Mouse (Mus musculus) B cell, adult 67 days (primary cell): Measurements from ENCODE around the gene Dapl1. TPM values are rescaled to one million over a fixed set of nuclear protein-coding genes. Genes with fewer than 3 reads are reported as not detected.

Experiments used
- total RNA-seq, 2 experiments: library from RNA; stranded (reverse); gene quantifications; 4 replicates each; pipeline ENCODE4 v1.2.4; 2023

Gene Dapl1
- not detected for total RNA-seq

DNA sequence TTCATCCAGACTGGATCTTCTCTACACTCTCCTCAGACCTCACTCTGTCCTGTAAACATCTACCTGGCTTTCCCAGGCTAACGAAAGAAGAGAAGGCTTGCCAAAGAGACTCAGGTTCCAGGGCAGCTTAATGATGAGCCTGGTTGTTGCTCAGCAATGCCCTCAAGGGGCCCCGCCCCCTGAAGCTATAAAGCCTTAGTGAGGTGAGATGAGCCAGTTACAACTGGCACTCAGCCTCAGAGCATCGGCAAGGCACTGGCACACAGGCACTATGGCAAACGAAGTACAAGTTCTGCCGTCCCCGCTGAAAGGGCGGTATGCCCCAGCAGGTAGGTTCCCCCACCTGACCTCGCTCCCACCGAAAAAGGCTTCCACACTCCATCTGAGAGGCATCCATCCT, at the start of gene Dapl1:
Dapl1 (plus strand) TSS at position 216 of the 400 bp plus-strand sequence.

Other genes with a start within 250 kb of the Dapl1 start
- gene Tanc1, start 127.4 kb downstream of the Dapl1 start, total RNA-seq: 1 to 10 TPM; 1.3 TPM